In genomic region chr13:54249007-54249406, GRCm38 (mm10) we compare ENCODE assay signal across 9 mouse cellular contexts. TPM values are rescaled to one million over a fixed set of nuclear protein-coding genes. Genes with fewer than 3 reads are reported as not detected.
DNase-seq lines count a peak whose midpoint lies in the region; ATAC-seq and TF ChIP-seq lines count a peak whose summit lies in the region.
"Had no signal": no experiment of that assay in that cellular context is flagged by ENCODE, and none has a peak within 500 bp of the region (broad histone marks: within the 10 kb centered on the region; RNA-seq: fewer than 3 reads in every experiment).

No protein-coding gene starts in this region.

- peak overlapping the region; percentile 53; the same call in 1 of the 2 replicates for H3K27ac ChIP-seq in layer of hippocampus, adult 2 months
- H3K27ac ChIP-seq in embryonic facial prominence, embryonic 14.5 days (replicated peaks; ENCODE audit: low read depth, low read length), result peak overlapping the region; percentile 17; the same call in 1 of the 2 replicates
- H3K27ac ChIP-seq in lung, embryonic 14.5 days (ENCODE audit: low read depth), result peak overlapping the region; percentile 79; the same call in 1 of the 2 replicates

- H3K4me3 ChIP-seq in layer of hippocampus, adult 2 months, result no peak overlapping the region
- no peak overlapping the region for H3K4me3 ChIP-seq in embryonic facial prominence, embryonic 14.5 days (ENCODE audit: low read depth, low read length)
- H3K4me3 ChIP-seq in lung, embryonic 14.5 days (ENCODE audit: low read depth, low read length), result no peak overlapping the region

- DNase-seq in layer of hippocampus, adult 2 months (ENCODE audit: low spot score in 2 of 2), result no peak
- no peak for DNase-seq in layer of hippocampus, adult 18-20 months (ENCODE audit: low spot score in 2 of 2)
- peak; percentile 93 for DNase-seq in embryonic facial prominence, embryonic 14.5 days (ENCODE audit: low spot score)
- DNase-seq in heart, postnatal 36 days, result peak; percentile 24 to 45
- DNase-seq in lung, embryonic 14.5 days, result peak; percentile 91
- DNase-seq in thymus, postnatal 14 days, result no peak

- H3K27me3 ChIP-seq in embryonic facial prominence, embryonic 14.5 days (replicated peaks; ENCODE audit: control insufficient read depth, insufficient read depth, low read length), result no peaks in the 10 kb centered on the region
- no peaks in the 10 kb centered on the region for H3K27me3 ChIP-seq in lung, embryonic 14.5 days (ENCODE audit: insufficient read depth, low read length)

- no peaks in the 10 kb centered on the region for H3K36me3 ChIP-seq in embryonic facial prominence, embryonic 14.5 days (ENCODE audit: control insufficient read depth, insufficient read depth, low read length)
- no peaks in the 10 kb centered on the region for H3K36me3 ChIP-seq in lung, embryonic 14.5 days (ENCODE audit: insufficient read depth)

- H3K9ac ChIP-seq in embryonic facial prominence, embryonic 14.5 days (ENCODE audit: low read depth, low read length), result no peak overlapping the region; the same call in 1 of the 2 replicates
- H3K9ac ChIP-seq in lung, embryonic 14.5 days, result no peak overlapping the region

- ATAC-seq in embryonic facial prominence, embryonic 14.5 days (ENCODE audit: low read depth), result peak; percentile 82
- ATAC-seq in lung, embryonic 14.5 days (ENCODE audit: insufficient read depth), result peak; percentile 89
- no peak for ATAC-seq in erythroblast, adult 5-6 weeks (replicated peaks; ENCODE audit: low FRiP score, poor library complexity, severe bottlenecking)
- no peak for ATAC-seq in megakaryocyte-erythroid progenitor cell, adult 5-6 weeks (replicated peaks; ENCODE audit: low FRiP score, low TSS enrichment, poor library complexity, severe bottlenecking)

- no peaks in the 10 kb centered on the region for H3K9me3 ChIP-seq in embryonic facial prominence, embryonic 14.5 days (ENCODE audit: control insufficient read depth, low read length)
- H3K9me3 ChIP-seq in lung, embryonic 14.5 days (ENCODE audit: low read depth, low read length), result no peaks in the 10 kb centered on the region

- intact Hi-C loops in heart, postnatal 36 days (cut with DNase I), result no loop called here

- no peak for TF ChIP-seq CTCF in layer of hippocampus, adult 2 months (conservative IDR thresholded peaks at IDR 0.05)
- no peak for TF ChIP-seq CTCF in lung, embryonic 14.5 days (IDR thresholded peaks at IDR 0.05; ENCODE audit: low read depth)

- 9% methylated on average over 4 of the region's 4 CpGs for WGBS in embryonic facial prominence, embryonic 14.5 days
- 23% methylated on average over 4 of the region's 4 CpGs for WGBS in lung, embryonic 14.5 days

- H3K4me2 ChIP-seq in embryonic facial prominence, embryonic 14.5 days (ENCODE audit: low read depth, low read length), result 0 out of 2 replicates have a peak overlapping the region, but pooled peaks have one; percentile 16
- peak overlapping the region; percentile 28; the same call in 1 of the 2 replicates for H3K4me2 ChIP-seq in lung, embryonic 14.5 days

- peaks cover 14% of the 10 kb centered on the region for H3K4me1 ChIP-seq in embryonic facial prominence, embryonic 14.5 days (ENCODE audit: control insufficient read depth, insufficient read depth, low read length)
- 0 out of 2 replicates have a peak, but pooled peaks cover 6% of the 10 kb centered on the region for H3K4me1 ChIP-seq in lung, embryonic 14.5 days (ENCODE audit: insufficient read depth)

RNA-seq across cellular contexts. Expression of gene Hrh2, which starts 57.1 kb away (rescaled TPM):
- 1 to 10 TPM; 6.3 to 6.9 TPM for total RNA-seq in layer of hippocampus, adult 2 months (2021)
- 1 to 10 TPM; 6.9 to 7.8 TPM for total RNA-seq in layer of hippocampus, adult 18-20 months (2021)
- 0.12 and 0.31 TPM in 2 replicates for polyA plus RNA-seq in embryonic facial prominence, embryonic 14.5 days (2014; fragmentation: Nextera tagmentation; extraction: Ambion mirVana)
- under 1 TPM; 0.39 to 0.43 TPM for total RNA-seq in heart, postnatal 36 days (2021)
- 0.15 TPM in 1 of 2 replicates, not detected in the other for polyA plus RNA-seq in lung, embryonic 14.5 days (2014; fragmentation: Nextera tagmentation; extraction: Ambion mirVana)
- total RNA-seq in erythroblast, adult 5-6 weeks (2015; ENCODE audit: low replicate concordance), result 5.0 and 7.7 TPM in 2 replicates
- total RNA-seq in erythroblast, adult 5-6 weeks (2017; ENCODE audit: low replicate concordance), result 1.4 and 1.5 TPM in 2 replicates
- total RNA-seq in megakaryocyte-erythroid progenitor cell, adult 5-6 weeks (2014; fragmentation: Nextera tagmentation), result 3.6 and 4.6 TPM in 2 replicates
- total RNA-seq in megakaryocyte-erythroid progenitor cell, adult 5-6 weeks (2017), result 1.6 and 2.2 TPM in 2 replicates
- total RNA-seq: MEL had no signal

Comparison
In these comparisons a context has a peak if more than half of its experiments do, and no peak if none do; other contexts are left out.
1. DNase-seq: peak in embryonic facial prominence, embryonic 14.5 days (single experiment), heart, postnatal 36 days (2 of 2) and lung, embryonic 14.5 days (single experiment); none in layer of hippocampus, adult 2 months (0 of 2), layer of hippocampus, adult 18-20 months (0 of 2) and thymus, postnatal 14 days (single experiment).
2. H3K27ac ChIP-seq: peak in every context shown above with its lines; median percentile 79 in lung, embryonic 14.5 days; 53 in layer of hippocampus, adult 2 months; 17 in embryonic facial prominence, embryonic 14.5 days.
3. ATAC-seq: peak in embryonic facial prominence, embryonic 14.5 days (single experiment) and lung, embryonic 14.5 days (single experiment); none in erythroblast, adult 5-6 weeks (single experiment) and megakaryocyte-erythroid progenitor cell, adult 5-6 weeks (single experiment).